Mouse (Mus musculus): ENCODE measurements around the gene Nkx1-1. TPM values are rescaled to one million over a fixed set of nuclear protein-coding genes. Genes with fewer than 3 reads are reported as not detected.
A peak's percentile ranks its signal among the peaks of the same experiment; 100 is the strongest.

The Nkx1-1 gene
- not detected for total RNA-seq (2021)
- long read RNA-seq, experiment 1 = 0 reads
- long read RNA-seq, experiment 2 = 0 reads

DNA sequence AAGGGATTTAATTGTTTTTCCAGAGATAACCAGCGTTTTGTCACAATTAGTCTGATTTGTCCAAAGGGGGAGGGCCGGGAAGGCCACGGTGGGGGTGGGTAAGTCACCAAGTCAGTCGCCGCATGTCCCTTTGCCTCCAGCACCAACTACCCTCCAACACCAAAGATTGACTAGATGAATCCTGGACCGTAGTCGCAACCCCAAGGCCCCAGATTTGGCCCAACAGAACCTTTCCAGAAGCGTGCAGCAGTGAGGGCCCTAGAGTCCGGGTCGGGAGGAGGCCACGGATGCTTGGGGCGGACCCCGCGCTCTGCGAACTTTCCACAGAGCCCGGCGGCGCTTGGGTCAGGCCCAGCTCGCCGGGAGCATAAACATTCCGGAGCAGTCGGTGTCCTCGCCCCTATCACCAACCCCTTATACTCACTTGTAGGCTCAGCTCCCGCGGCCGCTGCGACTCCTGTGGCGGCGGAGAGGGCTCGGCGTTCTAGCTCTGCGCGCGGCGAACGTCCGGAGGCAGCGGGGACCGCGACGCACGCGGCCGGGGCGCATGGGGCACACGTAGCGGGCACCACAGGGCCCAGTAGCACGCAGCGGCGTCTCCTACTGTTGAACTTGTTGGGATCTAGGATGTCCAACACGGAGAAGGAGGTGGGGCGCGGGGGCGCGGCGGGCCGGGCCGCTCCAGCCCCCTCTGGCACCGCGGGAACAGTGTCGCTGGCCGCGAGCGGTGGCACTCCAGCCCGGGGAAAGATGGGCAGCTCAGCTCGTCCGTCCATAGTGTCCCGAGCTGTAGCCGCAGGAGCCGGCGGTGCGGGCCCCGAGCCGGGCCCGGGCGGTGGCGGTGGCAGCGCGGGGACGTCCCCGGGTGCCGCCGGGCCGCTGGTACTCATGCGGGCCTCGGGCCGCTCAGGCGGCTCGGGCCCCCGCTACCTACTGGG, at the start of gene Nkx1-1:
TSS of gene Nkx1-1 (minus strand) at position 776 of the 938 bp plus-strand sequence.
- no peak for DNase-seq (ENCODE audit: low spot score)

DNA sequence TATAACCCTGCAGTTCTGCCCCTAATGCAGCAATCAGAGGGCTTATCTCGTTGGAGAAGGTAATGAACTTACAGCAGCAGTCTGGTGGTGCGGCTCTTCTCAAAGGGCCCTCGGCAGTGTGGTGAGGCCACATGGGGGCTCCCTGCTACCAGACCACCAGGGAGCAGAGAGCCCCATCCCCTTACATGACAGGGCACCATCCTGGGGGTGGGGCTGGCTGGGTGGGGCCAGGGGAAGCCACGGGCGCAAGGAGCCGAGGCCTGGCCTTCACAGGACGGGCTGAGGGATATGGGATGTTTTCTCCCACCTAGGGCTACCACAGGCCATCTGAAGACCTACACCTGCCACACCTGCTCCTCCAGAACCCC, 47.5 kb upstream of the Nkx1-1 start:
- no peak for DNase-seq (ENCODE audit: low spot score)

DNA sequence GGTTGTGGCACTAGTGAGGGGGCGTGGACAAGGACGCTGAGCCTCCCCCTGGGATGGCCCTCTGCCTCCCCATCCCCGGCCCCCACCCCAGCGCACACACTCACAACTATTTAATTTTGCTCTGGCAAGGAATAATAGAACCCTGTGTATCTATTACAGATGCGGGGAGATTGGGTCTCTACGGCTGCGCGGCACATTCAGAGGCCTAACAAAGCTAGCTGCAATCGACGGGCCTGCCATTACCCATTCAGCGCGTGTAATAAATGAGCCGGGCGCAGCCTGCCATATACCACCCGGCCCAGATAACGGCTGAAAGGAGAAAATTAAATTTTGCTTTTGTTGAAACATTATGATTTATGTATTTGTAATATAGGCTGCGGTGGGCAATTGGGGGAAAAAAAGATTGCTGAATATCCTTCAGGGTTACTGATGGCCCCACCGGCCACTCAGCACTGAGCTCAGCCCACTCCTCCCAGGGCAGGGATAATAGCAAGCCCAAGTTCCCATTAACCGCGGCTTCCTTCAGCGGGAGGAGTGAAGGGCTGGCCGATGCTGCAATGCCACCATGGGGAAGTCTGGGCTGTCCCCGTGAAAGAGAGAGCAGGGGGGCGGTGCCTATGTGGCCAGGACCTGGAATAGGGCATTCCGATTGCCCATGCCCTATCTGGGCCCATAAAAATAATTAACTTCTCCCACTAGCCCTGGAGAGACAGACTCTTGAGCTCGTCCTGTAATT, 47.0 kb upstream of the Nkx1-1 start:
- DNase-seq (ENCODE audit: low spot score) = no peak

DNA sequence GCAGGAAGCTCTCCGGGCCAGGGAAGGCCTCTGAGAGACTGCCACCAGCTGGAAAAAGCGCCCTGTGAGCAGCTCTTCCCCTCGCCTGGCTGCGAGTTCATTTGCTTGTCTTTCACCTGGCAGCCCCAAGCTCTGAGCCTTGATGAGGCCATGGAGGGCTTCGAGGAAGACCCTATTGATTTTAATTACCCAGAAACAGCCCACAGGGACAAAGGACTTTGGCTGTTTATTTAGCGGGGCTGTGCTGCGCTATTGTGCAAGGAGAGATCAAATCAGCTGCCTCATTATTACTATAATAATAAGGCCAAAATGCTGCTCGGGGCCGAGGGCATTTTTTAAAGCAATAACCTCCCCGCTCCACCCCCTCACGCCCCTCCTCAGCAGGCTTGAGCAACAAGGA, 31.7 kb upstream of the Nkx1-1 start:
- DNase-seq (ENCODE audit: low spot score) = no peak

GRCm38 (mm10) chr5:33464390-33464789, 30.6 kb upstream of the Nkx1-1 start:
- no peak for DNase-seq (ENCODE audit: low spot score)

DNA sequence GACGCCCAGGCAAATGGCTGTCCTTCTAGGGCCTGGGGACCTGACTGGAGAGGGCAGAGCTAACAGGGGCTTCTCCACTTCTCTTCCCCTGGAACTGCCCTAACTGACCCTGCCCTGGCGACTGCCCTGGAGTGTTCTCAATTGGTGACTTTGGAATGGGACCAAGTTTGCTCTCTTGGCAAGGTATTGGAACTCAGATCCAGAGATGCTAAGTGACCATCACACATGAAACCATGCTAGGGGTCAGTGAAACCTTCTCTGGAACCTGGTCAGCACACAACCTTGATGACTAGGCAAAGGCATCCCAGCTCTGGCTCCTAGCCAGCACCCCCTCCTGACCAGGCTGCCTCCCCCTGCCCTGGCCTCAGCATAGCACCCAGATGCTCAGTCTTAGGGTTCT, 25.3 kb upstream of the Nkx1-1 start:
- no peak for DNase-seq (ENCODE audit: low spot score)

DNA sequence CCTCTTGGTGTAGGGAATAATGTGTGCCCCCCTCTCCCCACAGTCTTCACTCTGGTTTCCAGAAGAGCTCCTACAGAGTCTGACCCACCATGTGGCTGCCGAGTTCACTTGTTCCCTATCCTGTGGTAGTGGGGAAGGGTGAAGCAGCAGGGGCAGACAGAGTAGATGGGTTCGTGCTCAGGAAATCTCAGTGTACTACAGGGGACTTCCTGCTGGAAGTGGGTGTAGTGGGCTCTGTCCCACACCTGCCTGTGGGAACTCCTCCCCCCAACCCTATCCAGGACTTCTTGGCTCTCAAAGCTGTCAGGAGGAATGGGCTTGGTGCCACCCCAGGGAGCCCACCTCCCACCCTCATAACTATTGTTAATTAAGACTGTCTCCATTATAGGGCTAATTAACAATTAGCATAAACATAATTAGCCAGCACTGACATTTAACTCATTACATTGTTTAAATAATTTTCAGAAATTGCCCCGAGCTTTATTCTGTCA, 24.4 kb upstream of the Nkx1-1 start:
- no peak for DNase-seq (ENCODE audit: low spot score)

DNA sequence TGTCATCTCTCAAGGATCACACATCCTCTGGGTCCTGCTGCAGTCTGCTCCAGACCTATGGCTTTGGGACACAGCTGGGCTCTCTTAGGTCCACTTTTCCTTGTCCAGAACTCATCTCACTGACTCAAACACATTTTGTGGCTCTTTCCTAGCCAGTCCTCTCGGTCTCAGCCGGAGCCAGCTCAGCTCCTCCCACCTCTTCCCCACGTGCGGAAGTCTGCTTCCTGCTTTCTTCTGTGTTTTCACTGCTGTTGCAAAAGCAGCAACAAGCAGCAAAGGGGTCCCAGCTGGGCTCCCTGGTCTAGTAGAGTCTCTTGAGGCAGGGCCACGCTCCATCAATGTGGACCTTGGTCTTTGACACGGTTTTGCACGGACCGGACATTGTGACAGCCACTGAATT, 22.0 kb upstream of the Nkx1-1 start:
- no peak for DNase-seq (ENCODE audit: low spot score)

DNA sequence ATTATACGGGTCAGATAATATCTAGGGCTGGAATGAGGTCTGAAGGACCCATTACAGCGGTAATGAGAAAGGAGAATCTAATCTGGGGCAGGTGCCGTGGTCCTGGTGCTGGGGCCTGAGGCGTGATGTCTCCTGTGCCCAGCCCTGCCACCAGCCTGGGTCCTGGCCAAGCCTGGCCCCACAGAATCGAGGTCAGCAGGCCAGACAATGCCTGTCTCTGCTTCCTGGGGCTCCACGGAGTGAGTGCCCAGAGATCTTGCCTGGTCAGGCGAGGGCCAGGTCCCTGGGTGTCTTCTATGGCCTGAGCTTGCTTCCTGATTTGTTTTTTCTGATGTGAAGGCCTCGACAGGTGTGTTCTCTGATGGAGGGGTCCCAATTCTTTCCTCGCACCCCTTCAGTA, 10.0 kb upstream of the Nkx1-1 start:
- DNase-seq (ENCODE audit: low spot score) = no peak

- DNase-seq (ENCODE audit: low spot score) = peak; percentile 22
Observed at GRCm38 (mm10) chr5:33442927-33443710, 9.3 kb upstream of the Nkx1-1 start.

DNA sequence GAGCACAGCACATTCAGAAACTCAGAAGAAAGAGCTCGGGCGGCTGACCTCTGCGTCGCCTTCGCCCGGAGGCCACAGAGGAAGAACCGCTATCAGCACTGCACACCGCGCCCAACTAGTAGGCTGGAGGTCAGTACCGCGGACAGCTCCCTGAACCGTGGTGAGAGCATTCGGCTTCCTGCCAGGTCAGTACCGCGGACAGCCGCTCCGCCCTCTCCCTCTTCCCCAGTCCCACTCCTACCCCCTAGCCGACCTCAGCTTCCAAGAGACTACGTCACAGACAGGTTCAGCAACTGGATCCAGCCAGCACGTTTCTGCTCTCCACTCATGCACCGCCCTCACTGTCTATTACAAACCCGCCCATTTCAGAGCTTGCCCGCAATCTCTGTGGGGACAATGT, 4.4 kb upstream of the Nkx1-1 start:
- DNase-seq (ENCODE audit: low spot score) = peak; percentile 83

DNA sequence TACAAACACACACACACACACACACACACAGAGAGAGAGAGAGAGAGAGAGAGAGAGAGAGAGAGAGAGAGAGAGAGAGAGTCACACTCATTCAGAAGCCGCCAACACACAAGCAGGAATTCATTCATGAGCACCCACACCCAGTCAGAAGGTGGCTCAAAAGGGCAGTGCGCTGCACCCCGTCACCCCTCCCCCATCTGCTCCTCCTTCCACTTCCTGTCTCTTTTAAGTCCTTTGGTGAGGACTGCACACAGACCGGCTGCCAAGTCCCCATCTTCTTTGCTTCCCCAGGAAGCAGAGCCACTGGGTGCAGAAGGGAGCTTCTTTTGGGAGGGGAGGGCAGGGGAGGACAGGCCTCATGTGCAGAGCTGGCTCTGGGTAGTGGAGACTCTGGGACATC, 2.2 kb upstream of the Nkx1-1 start:
- DNase-seq (ENCODE audit: low spot score) = no peak

- DNase-seq (ENCODE audit: low spot score) = no peak
Observed at GRCm38 (mm10) chr5:33435151-33435550, 1.4 kb upstream of the Nkx1-1 start.

- no peak for DNase-seq (ENCODE audit: low spot score)
Observed at GRCm38 (mm10) chr5:33434141-33434780, 485 bp upstream of the Nkx1-1 start.

- no peak for DNase-seq (ENCODE audit: low spot score)
Observed at GRCm38 (mm10) chr5:33432057-33432935, 1.5 kb downstream of the Nkx1-1 start.

GRCm38 (mm10) chr5:33431173-33432005, 2.4 kb downstream of the Nkx1-1 start:
- DNase-seq (ENCODE audit: low spot score) = no peak

DNA sequence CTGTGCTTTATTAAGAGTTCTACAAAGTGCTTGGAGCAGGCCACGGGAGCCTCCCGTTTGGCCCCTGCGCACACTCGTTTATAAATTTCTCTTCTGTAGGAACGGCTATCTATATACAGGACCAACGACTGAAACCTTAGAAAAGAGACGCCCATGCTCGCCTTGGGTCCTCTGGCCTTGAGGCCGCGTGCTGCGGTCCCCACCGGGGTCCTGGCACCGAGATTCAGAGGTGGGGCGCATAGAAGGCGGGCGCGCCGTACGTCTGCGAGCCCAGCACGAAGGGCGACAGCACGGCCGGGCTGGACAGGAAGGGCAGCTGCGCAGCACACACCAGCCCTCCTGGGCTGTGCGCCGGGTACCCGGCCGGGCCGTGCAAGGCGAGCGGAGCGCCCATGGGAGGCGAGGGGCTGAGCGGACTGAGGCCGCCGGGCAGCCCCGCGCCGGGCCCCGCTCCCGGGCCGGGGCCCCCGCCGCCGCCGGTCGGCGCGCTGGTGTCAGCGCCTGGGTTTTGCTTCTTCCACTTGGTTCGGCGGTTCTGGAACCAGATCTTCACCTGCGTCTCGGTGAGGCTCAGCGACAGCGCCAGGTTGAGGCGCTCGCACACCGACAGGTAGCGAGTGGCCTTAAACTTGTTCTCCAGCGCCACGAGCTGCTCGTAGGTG, 3.1 kb downstream of the Nkx1-1 start:
- DNase-seq (ENCODE audit: low spot score) = no peak

GRCm38 (mm10) chr5:33430106-33430505, 3.7 kb downstream of the Nkx1-1 start:
- no peak for DNase-seq (ENCODE audit: low spot score)

GRCm38 (mm10) chr5:33427461-33427860, 6.3 kb downstream of the Nkx1-1 start:
- DNase-seq (ENCODE audit: low spot score) = no peak

All from gastrocnemius, adult 18-20 months (tissue).